Mouse (Mus musculus) embryonic facial prominence, embryonic 10.5 days (tissue): ENCODE results near the gene Zfp639. TPM values are rescaled to one million over a fixed set of nuclear protein-coding genes. Genes with fewer than 3 reads are reported as not detected.

Experiments
- DNase-seq: peaks from one replicate; pipeline ENCODE4 v3.0.0-alpha.2; 2017; ENCODE audit warnings: low spot score
- H3K27ac ChIP-seq: fragments of 300-500 bp; sonication (generic); replicated peaks from 2 replicates; pipeline ENCODE4 v1.5.1; 2016; ENCODE audit warnings: mild to moderate bottlenecking
- H3K27me3 ChIP-seq: fragments of 300-500 bp; sonication (generic); replicated peaks from 2 replicates; pipeline ENCODE4 v1.6.1; 2016; ENCODE audit warnings: low read depth, mild to moderate bottlenecking; ENCODE audit not compliant: poor library complexity, severe bottlenecking
- H3K36me3 ChIP-seq: fragments of 300-500 bp; sonication (generic); replicated peaks from 2 replicates; pipeline ENCODE4 v1.6.1; 2016; ENCODE audit warnings: mild to moderate bottlenecking, moderate library complexity
- H3K4me1 ChIP-seq: fragments of 300-500 bp; sonication (generic); 2 replicates; pipeline ENCODE4 v1.6.1; 2016
- H3K4me3 ChIP-seq: fragments of 300-500 bp; sonication (generic); 2 replicates; pipeline ENCODE4 v1.5.1; 2016; ENCODE audit warnings: mild to moderate bottlenecking, moderate library complexity
- H3K9me3 ChIP-seq: fragments of 300-500 bp; sonication (generic); 2 replicates; pipeline ENCODE4 v1.6.1; 2016; ENCODE audit warnings: mild to moderate bottlenecking
- WGBS: fragments of 180-500 bp; shearing (Covaris S2); methylation state at CpG from one replicate; pipeline ENCODE4 v1.1.7; 2016; 5-methylcytosine and 5-hydroxymethylcytosine counted together
- polyA plus RNA-seq: library from polyadenylated mRNA; unstranded; fragments of >200 nt; fragmentation: Nextera tagmentation; extraction: Ambion mirVana; gene quantifications from 2 replicates; pipeline ENCODE4 v1.2.1, GENCODE M21; 2016

Gene Zfp639
- polyA plus RNA-seq, result 40.7 and 41.0 TPM in 2 replicates

DNA sequence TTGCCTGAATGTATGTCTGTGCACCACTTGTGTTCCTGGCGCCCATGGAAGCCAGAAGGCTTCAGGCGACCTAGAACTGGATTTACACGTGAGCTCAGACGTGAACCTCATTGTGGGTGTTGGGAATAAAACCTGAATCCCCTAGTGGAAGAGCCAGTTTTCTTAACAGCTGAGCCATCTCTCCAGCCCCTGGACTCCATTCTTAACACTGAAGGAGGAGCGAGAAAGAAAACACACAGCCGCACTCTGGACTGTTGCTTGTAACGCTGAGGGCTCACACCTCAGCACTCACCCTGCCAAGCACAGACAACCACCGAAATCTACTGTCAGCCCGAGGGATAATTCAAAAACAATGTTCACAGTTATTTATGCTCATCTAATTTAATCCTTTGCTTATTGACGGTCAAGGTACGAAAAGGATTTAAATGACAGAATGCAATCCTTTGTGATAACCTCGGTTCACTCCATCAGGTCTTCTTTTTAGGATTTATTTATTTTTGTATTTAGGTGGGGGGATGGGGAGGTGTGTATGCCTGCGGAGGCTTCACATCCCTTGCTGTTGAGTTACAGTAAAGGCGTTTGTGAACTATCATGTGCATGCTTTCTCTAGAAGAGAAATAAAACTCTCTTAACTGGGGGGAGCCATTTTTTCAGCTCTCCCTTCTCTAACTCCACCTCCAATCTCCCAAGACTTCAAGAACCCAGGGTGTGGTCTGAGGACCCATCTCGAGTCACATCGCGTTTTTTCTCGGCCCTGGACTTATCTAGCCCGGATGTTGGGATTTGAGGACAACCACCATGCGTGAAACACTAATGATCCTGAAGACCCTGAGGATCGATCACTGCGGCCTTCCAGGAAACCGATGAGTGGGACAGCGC, at the start of gene Zfp639:
Gene Zfp639, plus strand, starts transcription at position 764 of the 879 bp plus-strand sequence.
- 5% methylated on average over 24 of the region's 24 CpGs for WGBS

DNA sequence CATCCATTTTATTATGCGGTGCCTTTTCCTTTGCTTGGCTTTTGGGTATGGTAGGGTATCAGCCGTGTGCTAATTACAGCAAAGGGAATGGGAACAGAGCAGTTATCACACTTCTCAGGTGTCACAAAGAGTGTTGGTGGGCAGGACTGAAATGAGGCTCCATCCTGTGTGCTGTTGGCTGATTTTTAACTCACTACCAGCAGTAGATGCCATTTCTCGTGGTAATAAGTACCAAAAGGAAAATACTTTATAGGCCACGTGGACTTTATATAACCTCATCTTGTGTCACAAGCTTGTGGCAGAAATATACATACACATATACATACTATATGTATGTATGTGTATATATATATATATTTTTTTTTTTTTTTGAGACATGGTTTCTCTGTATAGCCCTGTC, 42.7 kb upstream of the Zfp639 start:
- 93% methylated on average over 4 of the region's 4 CpGs for WGBS
- H3K27ac ChIP-seq, result no peak overlapping the region
- no peaks in the 10 kb centered on the region for H3K9me3 ChIP-seq
- no peak overlapping the region for H3K4me3 ChIP-seq
- no peaks in the 10 kb centered on the region for H3K27me3 ChIP-seq
- no peak for DNase-seq
- peaks cover 4% of the 10 kb centered on the region for H3K4me1 ChIP-seq
- peaks cover 25% of the 10 kb centered on the region for H3K36me3 ChIP-seq

More for the DNA sequence above, at the start of gene Zfp639:
- H3K4me3 ChIP-seq, result peak within 1 kb of the TSS; percentile 87
- H3K9me3 ChIP-seq, result no peaks in the 10 kb centered on the region
- H3K27me3 ChIP-seq, result no peaks in the 10 kb centered on the region
- peaks cover 35% of the 10 kb centered on the region for H3K4me1 ChIP-seq
- DNase-seq, result peak; percentile 33
- peaks cover 14% of the 10 kb centered on the region for H3K36me3 ChIP-seq
- H3K27ac ChIP-seq, result peak within 1 kb of the TSS; percentile 94

DNA sequence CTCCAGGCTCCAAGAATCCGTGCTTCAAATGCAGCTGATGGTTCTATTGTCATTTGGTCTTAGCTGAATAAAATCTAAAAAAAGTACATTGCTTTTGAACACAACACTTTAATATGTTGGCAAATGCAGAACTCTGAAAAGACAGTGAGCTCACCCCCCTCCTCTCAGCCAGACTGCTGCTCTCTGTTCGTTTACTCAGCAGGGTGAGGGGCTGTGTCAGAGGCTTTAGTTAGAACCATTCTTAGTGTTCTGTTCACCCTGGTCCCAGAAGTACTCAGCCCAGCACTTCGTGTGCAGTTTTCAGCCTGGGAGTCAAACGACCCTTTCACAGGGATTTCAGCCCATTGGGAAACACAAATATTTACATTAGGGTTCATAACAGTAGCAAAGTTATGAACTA, 41.6 kb upstream of the Zfp639 start:
- Histone ChIP-seq H3K4me1 (peaks cover 8% of the 10 kb centered on the region), H3K9me3 (no peaks in the 10 kb centered on the region), H3K27ac (no peak overlapping the region), H3K36me3 (peaks cover 14% of the 10 kb centered on the region), H3K4me3 (no peak overlapping the region), H3K27me3 (no peaks in the 10 kb centered on the region)
- no peak for DNase-seq
- WGBS, result 75% methylated on average over 4 of the region's 4 CpGs

DNA sequence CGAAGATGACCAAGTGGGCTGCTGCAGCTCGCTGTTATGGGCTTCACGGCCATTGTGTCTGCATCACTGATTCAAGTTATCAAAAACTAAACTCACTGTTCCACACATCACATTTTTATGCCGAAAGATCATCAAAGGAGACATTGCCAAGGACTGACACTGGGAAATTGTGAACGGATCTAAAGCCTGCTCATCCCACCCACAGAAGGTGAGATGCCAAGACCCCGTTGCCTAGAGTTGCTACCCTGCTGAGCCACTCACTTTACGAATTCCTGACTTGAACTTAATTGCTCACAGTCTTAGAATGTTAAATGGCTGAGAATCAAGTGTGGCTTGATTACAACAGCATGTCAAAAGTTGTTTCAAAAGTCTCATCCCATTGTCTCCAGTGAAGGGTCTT, 39.6 kb upstream of the Zfp639 start:
- H3K4me3 ChIP-seq, result no peak overlapping the region
- no peak overlapping the region for H3K27ac ChIP-seq
- peaks cover 8% of the 10 kb centered on the region for H3K4me1 ChIP-seq
- WGBS, result 80% methylated on average over 7 of the region's 7 CpGs
- peaks cover 7% of the 10 kb centered on the region; the same call in 1 of the 2 replicates for H3K36me3 ChIP-seq
- no peaks in the 10 kb centered on the region for H3K27me3 ChIP-seq
- no peaks in the 10 kb centered on the region for H3K9me3 ChIP-seq
- DNase-seq, result no peak

DNA sequence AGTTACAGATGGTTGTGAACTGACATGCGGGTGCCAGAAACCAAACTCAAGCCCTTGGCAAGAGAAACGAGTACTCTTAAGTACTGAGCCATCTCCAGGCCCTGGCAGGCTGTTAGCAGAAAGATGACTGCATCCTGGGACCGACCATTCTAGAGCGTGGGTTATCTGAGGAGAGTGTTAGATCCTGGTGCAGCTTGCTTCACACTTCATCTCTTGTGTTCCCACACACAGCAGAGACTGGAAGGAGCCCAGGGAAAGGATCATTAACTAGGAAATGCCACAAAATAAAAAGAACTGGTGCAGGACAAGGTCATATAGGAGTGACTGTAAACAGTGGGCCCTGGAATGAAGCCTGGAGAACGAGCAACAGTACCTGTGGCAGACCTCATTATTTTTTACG, 39.0 kb upstream of the Zfp639 start:
- Histone ChIP-seq H3K36me3 (peaks cover 7% of the 10 kb centered on the region; the same call in 1 of the 2 replicates), H3K9me3 (no peaks in the 10 kb centered on the region), H3K27ac (no peak overlapping the region), H3K4me1 (peaks cover 8% of the 10 kb centered on the region), H3K4me3 (no peak overlapping the region), H3K27me3 (no peaks in the 10 kb centered on the region)
- no peak for DNase-seq
- WGBS, result 85% methylated on average over 6 of the region's 6 CpGs

DNA sequence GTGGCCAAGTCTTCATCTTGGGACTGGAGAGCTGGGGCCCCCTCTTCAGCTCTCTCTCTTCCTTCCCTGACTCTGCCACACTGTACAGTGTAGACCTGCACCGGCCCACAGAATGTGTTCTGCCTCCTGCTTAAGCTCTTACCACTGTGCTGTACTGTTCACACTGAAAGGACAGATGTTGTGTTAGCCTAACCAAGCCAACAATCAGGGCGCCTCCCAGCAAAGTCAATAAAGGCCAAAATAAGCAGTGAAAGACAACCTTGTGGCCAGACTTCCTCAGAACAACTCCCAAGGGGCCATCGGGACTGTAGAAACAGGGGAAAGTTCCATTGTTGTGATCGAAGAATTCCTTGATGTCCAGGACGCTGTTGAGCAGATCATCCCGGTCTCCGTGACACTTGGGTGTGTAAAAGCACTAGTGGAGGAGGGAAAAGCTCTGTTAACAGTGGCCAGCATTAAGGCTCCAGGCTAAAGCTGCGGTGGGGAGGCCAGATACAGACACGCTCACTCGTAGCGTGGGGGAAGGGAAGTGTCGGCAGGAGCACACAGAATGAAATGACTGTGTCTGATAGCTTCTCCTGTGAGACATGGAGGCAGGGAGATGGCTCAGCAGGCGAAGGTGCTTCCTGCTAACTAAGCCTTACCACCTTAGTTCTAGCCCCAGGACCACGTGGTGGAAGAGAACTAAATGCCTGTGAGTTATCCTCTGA, 37.7 kb upstream of the Zfp639 start:
- peaks cover 8% of the 10 kb centered on the region for H3K4me1 ChIP-seq
- H3K9me3 ChIP-seq, result no peaks in the 10 kb centered on the region
- WGBS, result 69% methylated on average over 14 of the region's 14 CpGs
- no peak overlapping the region for H3K27ac ChIP-seq
- H3K4me3 ChIP-seq, result no peak overlapping the region
- peak; percentile 9 for DNase-seq
- no peaks in the 10 kb centered on the region for H3K27me3 ChIP-seq
- no peaks in the 10 kb centered on the region for H3K36me3 ChIP-seq

DNA sequence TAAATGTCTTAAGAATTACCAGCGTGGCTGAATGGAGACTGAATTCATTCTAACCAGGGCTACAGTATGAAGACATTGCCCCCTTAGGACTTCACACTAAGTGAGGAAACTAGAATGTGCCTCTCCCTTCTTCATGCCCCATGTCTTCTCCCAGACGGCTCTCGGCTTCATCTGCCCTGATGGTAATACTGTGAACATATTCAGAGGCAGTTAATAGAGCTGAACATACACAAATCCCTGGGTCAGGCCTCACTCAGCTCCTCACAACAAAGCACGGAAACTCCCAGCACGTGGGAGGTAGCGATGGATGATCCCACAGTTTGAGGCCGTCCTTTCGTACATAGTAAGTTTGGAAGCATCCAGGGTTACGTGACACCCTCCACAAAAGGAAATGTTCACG, 36.9 kb upstream of the Zfp639 start:
- no peak overlapping the region for H3K27ac ChIP-seq
- DNase-seq, result peak; percentile 3
- peaks cover 8% of the 10 kb centered on the region for H3K4me1 ChIP-seq
- no peaks in the 10 kb centered on the region for H3K36me3 ChIP-seq
- H3K4me3 ChIP-seq, result no peak overlapping the region
- no peaks in the 10 kb centered on the region for H3K27me3 ChIP-seq
- H3K9me3 ChIP-seq, result no peaks in the 10 kb centered on the region
- WGBS, result 89% methylated on average over 10 of the region's 10 CpGs

DNA sequence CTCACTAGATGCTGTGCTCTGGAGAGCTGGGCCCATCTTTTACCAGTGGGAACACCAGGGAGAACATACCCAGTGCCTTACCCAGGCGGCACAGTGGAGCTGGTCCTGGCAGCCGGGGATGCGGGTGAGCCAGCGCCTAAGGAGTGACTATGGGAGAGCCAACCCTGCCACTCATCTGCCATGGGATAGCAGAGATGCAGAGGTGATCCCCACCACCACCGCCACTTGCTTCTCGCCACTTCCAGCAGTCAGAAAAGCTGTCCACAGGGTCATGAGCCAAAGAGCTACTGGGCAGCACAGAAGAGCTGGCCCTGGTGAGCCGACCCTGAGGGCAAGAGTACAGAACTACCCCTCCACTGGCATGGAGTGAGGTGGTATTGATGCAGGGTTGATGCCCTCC, 30.1 kb upstream of the Zfp639 start:
- no peak overlapping the region for H3K27ac ChIP-seq
- H3K9me3 ChIP-seq, result no peaks in the 10 kb centered on the region
- no peaks in the 10 kb centered on the region for H3K36me3 ChIP-seq
- 94% methylated on average over 7 of the region's 7 CpGs for WGBS
- H3K4me3 ChIP-seq, result no peak overlapping the region
- no peaks in the 10 kb centered on the region for H3K27me3 ChIP-seq
- H3K4me1 ChIP-seq, result no peaks in the 10 kb centered on the region
- DNase-seq, result no peak

DNA sequence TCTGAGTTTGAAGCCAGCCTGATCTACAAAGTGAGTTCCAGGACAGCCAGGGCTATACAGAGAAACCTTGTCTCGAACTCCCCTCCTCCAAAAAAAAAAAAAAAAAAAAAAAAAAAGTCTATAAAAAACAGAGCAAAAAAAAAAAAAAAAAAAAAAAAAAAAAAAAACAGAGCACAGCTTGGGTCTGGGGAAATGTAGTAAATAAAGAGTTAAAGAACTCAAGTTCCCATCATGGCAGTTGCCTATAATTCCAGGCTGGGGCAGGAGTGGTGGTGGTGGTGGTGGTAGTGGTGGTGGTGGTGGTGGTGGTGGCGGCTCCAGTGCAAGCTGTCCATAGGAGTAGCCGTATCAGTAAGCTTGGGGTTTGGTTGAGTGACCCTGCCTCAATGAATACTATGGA, 27.0 kb upstream of the Zfp639 start:
- Histone ChIP-seq H3K4me1 (no peaks in the 10 kb centered on the region), H3K27ac (no peak overlapping the region), H3K4me3 (no peak overlapping the region), H3K9me3 (no peaks in the 10 kb centered on the region), H3K27me3 (no peaks in the 10 kb centered on the region), H3K36me3 (no peaks in the 10 kb centered on the region)
- DNase-seq, result no peak
- WGBS, result 85% methylated on average over 3 of the region's 3 CpGs

DNA sequence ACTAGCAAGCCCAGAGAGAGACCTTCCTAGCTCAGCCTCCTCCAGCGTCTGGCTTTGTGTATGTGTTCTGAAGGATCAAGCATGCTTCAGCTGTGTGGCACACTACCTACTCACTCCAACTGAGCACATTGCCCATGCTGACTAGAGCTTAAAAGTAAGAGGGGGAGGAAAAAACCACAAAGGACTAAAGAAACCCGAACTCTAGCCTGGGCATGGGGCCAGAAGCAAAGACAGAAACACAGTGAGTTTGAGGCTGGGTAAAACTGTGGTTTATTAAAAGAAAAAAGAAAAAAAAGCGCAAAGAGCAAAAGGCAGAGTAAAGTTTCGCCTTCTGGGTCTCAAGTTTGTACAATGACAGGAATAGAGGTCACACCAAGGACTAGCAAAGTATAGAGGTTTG, 23.5 kb upstream of the Zfp639 start:
- Histone ChIP-seq H3K27ac (no peak overlapping the region), H3K9me3 (no peaks in the 10 kb centered on the region), H3K36me3 (no peaks in the 10 kb centered on the region), H3K4me3 (no peak overlapping the region), H3K4me1 (no peaks in the 10 kb centered on the region), H3K27me3 (no peaks in the 10 kb centered on the region)
- DNase-seq, result no peak
- WGBS, result 85% methylated on average over 4 of the region's 4 CpGs

DNA sequence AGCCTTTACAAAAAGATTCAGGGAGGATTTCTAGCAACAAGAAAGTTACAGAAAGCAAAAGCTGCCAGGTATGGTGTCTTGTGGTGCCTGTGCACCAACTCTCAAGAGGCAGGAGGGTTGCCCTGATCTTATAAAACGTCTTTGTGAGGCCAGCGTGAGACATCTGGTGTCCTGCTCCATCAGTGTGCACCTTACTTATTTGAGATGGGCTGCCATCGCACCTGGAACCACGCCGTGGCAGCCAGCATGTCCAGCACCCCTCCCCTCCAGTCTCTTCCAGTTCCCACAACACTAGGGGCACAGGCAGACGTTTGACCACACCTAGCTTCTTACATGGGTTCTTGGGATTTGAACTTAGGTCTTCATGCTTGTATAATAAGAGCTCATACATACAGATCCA, 21.9 kb upstream of the Zfp639 start:
- no peak overlapping the region for H3K27ac ChIP-seq
- no peaks in the 10 kb centered on the region for H3K36me3 ChIP-seq
- H3K27me3 ChIP-seq, result no peaks in the 10 kb centered on the region
- DNase-seq, result no peak
- no peak overlapping the region for H3K4me3 ChIP-seq
- H3K9me3 ChIP-seq, result no peaks in the 10 kb centered on the region
- no peaks in the 10 kb centered on the region for H3K4me1 ChIP-seq
- WGBS, result 81% methylated on average over 6 of the region's 6 CpGs

DNA sequence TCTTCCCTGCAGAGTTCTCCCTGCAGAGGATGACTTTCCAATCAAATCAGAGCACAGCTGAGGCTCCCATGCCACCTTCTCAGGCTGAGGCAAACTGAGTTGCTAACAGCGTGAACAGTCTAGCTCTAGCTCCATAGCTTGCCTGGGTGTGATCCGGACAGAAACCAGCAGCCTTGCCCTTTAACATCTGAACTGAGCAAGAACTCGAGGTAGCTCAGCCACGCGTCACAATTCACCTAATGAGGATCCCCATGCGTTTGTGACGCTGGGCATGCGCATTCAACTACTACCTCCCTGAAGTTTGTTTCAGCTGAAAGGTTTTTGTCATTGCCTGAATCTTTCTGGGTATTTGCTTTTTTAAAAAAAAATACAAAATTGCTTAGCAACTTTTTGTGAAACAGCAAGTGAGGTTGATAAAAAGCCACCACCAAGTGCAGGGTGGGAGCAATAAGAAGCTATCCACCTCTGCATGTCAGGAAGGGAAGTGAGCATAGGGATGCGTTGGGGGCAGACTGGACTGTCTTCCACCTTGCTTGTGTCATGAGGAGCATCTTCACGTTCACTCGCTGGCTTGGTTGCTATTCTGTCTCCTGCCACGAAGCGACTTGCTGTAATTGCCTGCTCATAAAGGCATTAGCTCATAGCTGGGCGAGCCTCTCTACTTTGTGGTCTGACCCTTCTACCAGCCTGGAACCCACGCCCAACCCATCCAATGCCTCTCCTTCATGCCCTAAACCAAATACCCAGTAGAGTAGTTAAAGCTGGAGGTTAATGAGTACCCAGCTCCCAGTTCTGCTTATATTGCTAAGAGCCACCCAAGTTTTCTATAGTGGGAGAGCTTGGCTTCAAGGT, 19.8 kb upstream of the Zfp639 start:
- H3K4me1 ChIP-seq, result peaks cover 10% of the 10 kb centered on the region
- H3K27me3 ChIP-seq, result no peaks in the 10 kb centered on the region
- H3K4me3 ChIP-seq, result no peak overlapping the region
- H3K9me3 ChIP-seq, result no peaks in the 10 kb centered on the region
- 85% methylated on average over 15 of the region's 15 CpGs for WGBS
- DNase-seq, result no peak
- no peaks in the 10 kb centered on the region for H3K36me3 ChIP-seq
- no peak overlapping the region for H3K27ac ChIP-seq
